Mouse (Mus musculus) stomach, embryonic 15.5 days (tissue): ENCODE data around the gene Snx18. TPM values are rescaled to one million over a fixed set of nuclear protein-coding genes. Genes with fewer than 3 reads are reported as not detected.

Experiments used
- ATAC-seq: fragments of 200-750 bp; cut with Nextera tagmentation; 2 replicates; pipeline ENCODE4 v1.8.0; 2017; ENCODE audit warnings: low read depth, moderate number of reproducible peaks, moderate TSS enrichment; ENCODE audit not compliant: insufficient read depth, low FRiP score
- H3K27ac ChIP-seq: fragments of 300-500 bp; sonication (generic); 2 replicates; pipeline ENCODE4 v1.5.1; 2015; ENCODE audit warnings: mild to moderate bottlenecking, inconsistent platforms
- H3K27me3 ChIP-seq: fragments of 300-500 bp; sonication (generic); replicated peaks from 2 replicates; pipeline ENCODE4 v1.6.1; 2015; ENCODE audit warnings: inconsistent platforms
- H3K36me3 ChIP-seq: fragments of 300-500 bp; sonication (generic); 2 replicates; pipeline ENCODE4 v1.6.1; 2015; ENCODE audit warnings: inconsistent platforms
- H3K4me1 ChIP-seq: fragments of 300-500 bp; sonication (generic); 2 replicates; pipeline ENCODE4 v1.6.1; 2015; ENCODE audit warnings: inconsistent platforms
- H3K4me2 ChIP-seq: fragments of 300-500 bp; sonication (generic); 2 replicates; pipeline ENCODE4 v1.6.1; 2015; ENCODE audit warnings: mild to moderate bottlenecking, inconsistent platforms
- H3K4me3 ChIP-seq: fragments of 300-500 bp; sonication (generic); replicated peaks from 2 replicates; pipeline ENCODE4 v1.5.1; 2015; ENCODE audit warnings: inconsistent platforms
- H3K9ac ChIP-seq: fragments of 300-500 bp; sonication (generic); 2 replicates; pipeline ENCODE4 v1.6.1; 2015; ENCODE audit warnings: inconsistent platforms
- H3K9me3 ChIP-seq: fragments of 300-500 bp; sonication (generic); 2 replicates; pipeline ENCODE4 v1.6.1; 2016; ENCODE audit warnings: inconsistent platforms
- WGBS: fragments of 180-500 bp; shearing (Covaris S2); methylation state at CpG from one replicate; pipeline ENCODE4 v1.1.7; 2015; 5-methylcytosine and 5-hydroxymethylcytosine counted together
- polyA plus RNA-seq: library from polyadenylated mRNA; unstranded; fragments of >200 nt; fragmentation: Nextera tagmentation; extraction: Ambion mirVana; gene quantifications from 2 replicates; pipeline ENCODE4 v1.2.1, GENCODE M21; 2015

Gene Snx18
- polyA plus RNA-seq, 1 experiment from 2014 or later: 22.9 TPM

GRCm38 (mm10) chr13:113614635-113615545 lies 3.5 kb downstream of the Snx18 start:
- Histone ChIP-seq H3K9ac (peak overlapping the region; percentile 24; the same call in 1 of the 2 replicates), H3K27me3 (no peaks in the 10 kb centered on the region), H3K4me3 (peak overlapping the region; percentile 91), H3K4me1 (peaks cover 59% of the 10 kb centered on the region), H3K27ac (peak overlapping the region; percentile 67), H3K4me2 (peak overlapping the region; percentile 86), H3K9me3 (no peaks in the 10 kb centered on the region), H3K36me3 (no peaks in the 10 kb centered on the region)
- ATAC-seq: peak; percentile 59; the same call in 1 of the 2 replicates
- 7% methylated on average over 24 of the region's 24 CpGs for WGBS

GRCm38 (mm10) chr13:113613882-113614281 lies 4.5 kb downstream of the Snx18 start:
- peak overlapping the region; percentile 86 for H3K4me2 ChIP-seq
- ATAC-seq: no peak
- H3K9me3 ChIP-seq: no peaks in the 10 kb centered on the region
- 30% methylated on average over 10 of the region's 10 CpGs for WGBS
- H3K36me3 ChIP-seq: no peaks in the 10 kb centered on the region
- no peak overlapping the region for H3K9ac ChIP-seq
- H3K27me3 ChIP-seq: no peaks in the 10 kb centered on the region
- H3K4me1 ChIP-seq: peaks cover 66% of the 10 kb centered on the region
- no peak overlapping the region; the same call in 1 of the 2 replicates for H3K27ac ChIP-seq
- peak overlapping the region; percentile 91 for H3K4me3 ChIP-seq

- 19% methylated on average over 12 of the region's 12 CpGs for WGBS
- Histone ChIP-seq H3K27me3 (no peaks in the 10 kb centered on the region), H3K4me1 (peaks cover 69% of the 10 kb centered on the region), H3K36me3 (no peaks in the 10 kb centered on the region), H3K4me2 (peak overlapping the region; percentile 86), H3K9ac (no peak overlapping the region), H3K9me3 (no peaks in the 10 kb centered on the region), H3K27ac (no peak overlapping the region), H3K4me3 (peak overlapping the region; percentile 91)
- no peak for ATAC-seq
Measured at GRCm38 (mm10) chr13:113613341-113613740, 5.0 kb downstream of the Snx18 start.

GRCm38 (mm10) chr13:113612141-113612950 lies 6.0 kb downstream of the Snx18 start:
- no peak overlapping the region for H3K9ac ChIP-seq

GRCm38 (mm10) chr13:113610732-113611500 lies 7.4 kb downstream of the Snx18 start:
- Histone ChIP-seq H3K4me1 (peaks cover 65% of the 10 kb centered on the region), H3K36me3 (0 out of 2 replicates have a peak, but pooled peaks cover 3% of the 10 kb centered on the region), H3K4me3 (no peak overlapping the region), H3K27me3 (no peaks in the 10 kb centered on the region), H3K4me2 (0 out of 2 replicates have a peak overlapping the region, but pooled peaks have one; percentile 8), H3K27ac (0 out of 2 replicates have a peak overlapping the region, but pooled peaks have one; percentile 38), H3K9ac (no peak overlapping the region), H3K9me3 (no peaks in the 10 kb centered on the region)
- no peak for ATAC-seq
- WGBS: 64% methylated on average over 13 of the region's 13 CpGs

More at GRCm38 (mm10) chr13:113612141-113612950, 6.0 kb downstream of the Snx18 start:
- H3K36me3 ChIP-seq: no peaks in the 10 kb centered on the region
- H3K4me1 ChIP-seq: peaks cover 75% of the 10 kb centered on the region
- peak overlapping the region; percentile 86 for H3K4me2 ChIP-seq
- H3K9me3 ChIP-seq: no peaks in the 10 kb centered on the region
- 54% methylated on average over 24 of the region's 24 CpGs for WGBS
- 0 out of 2 replicates have a peak overlapping the region, but pooled peaks have one; percentile 91 for H3K4me3 ChIP-seq
- H3K27ac ChIP-seq: 0 out of 2 replicates have a peak overlapping the region, but pooled peaks have one; percentile 6
- ATAC-seq: no peak
- no peaks in the 10 kb centered on the region for H3K27me3 ChIP-seq

GRCm38 (mm10) chr13:113609429-113609828 lies 8.9 kb downstream of the Snx18 start:
- ATAC-seq: no peak

GRCm38 (mm10) chr13:113607821-113608220 lies 10.5 kb downstream of the Snx18 start:
- Histone ChIP-seq H3K4me1 (peaks cover 67% of the 10 kb centered on the region), H3K9me3 (no peaks in the 10 kb centered on the region), H3K27me3 (no peaks in the 10 kb centered on the region), H3K27ac (no peak overlapping the region), H3K4me3 (no peak overlapping the region), H3K9ac (no peak overlapping the region), H3K36me3 (0 out of 2 replicates have a peak, but pooled peaks cover 3% of the 10 kb centered on the region), H3K4me2 (no peak overlapping the region)
- no peak for ATAC-seq
- WGBS: 45% methylated on average over 4 of the region's 4 CpGs

More at GRCm38 (mm10) chr13:113609429-113609828, 8.9 kb downstream of the Snx18 start:
- Histone ChIP-seq H3K36me3 (0 out of 2 replicates have a peak, but pooled peaks cover 3% of the 10 kb centered on the region), H3K4me3 (no peak overlapping the region), H3K27me3 (no peaks in the 10 kb centered on the region), H3K9me3 (no peaks in the 10 kb centered on the region), H3K4me2 (no peak overlapping the region), H3K9ac (no peak overlapping the region), H3K4me1 (peaks cover 68% of the 10 kb centered on the region), H3K27ac (no peak overlapping the region)
- 84% methylated on average over 3 of the region's 3 CpGs for WGBS

- Histone ChIP-seq H3K9me3 (no peaks in the 10 kb centered on the region), H3K4me2 (no peak overlapping the region), H3K27ac (no peak overlapping the region), H3K27me3 (no peaks in the 10 kb centered on the region), H3K4me3 (no peak overlapping the region), H3K9ac (no peak overlapping the region), H3K36me3 (0 out of 2 replicates have a peak, but pooled peaks cover 3% of the 10 kb centered on the region), H3K4me1 (peaks cover 66% of the 10 kb centered on the region)
- no peak for ATAC-seq
- 85% methylated on average over 7 of the region's 7 CpGs for WGBS
Measured at GRCm38 (mm10) chr13:113607371-113607770, 11.0 kb downstream of the Snx18 start.

- WGBS: 74% methylated on average over 18 of the region's 18 CpGs
- H3K4me3 ChIP-seq: no peak overlapping the region
- H3K9me3 ChIP-seq: no peaks in the 10 kb centered on the region
- no peak overlapping the region for H3K27ac ChIP-seq
- no peak overlapping the region for H3K9ac ChIP-seq
- H3K36me3 ChIP-seq: 0 out of 2 replicates have a peak, but pooled peaks cover 3% of the 10 kb centered on the region
- no peak overlapping the region for H3K4me2 ChIP-seq
- ATAC-seq: no peak
- H3K27me3 ChIP-seq: no peaks in the 10 kb centered on the region
- H3K4me1 ChIP-seq: peaks cover 66% of the 10 kb centered on the region
Measured at GRCm38 (mm10) chr13:113606741-113607358, 11.5 kb downstream of the Snx18 start.

GRCm38 (mm10) chr13:113606131-113606530 lies 12.2 kb downstream of the Snx18 start:
- H3K9ac ChIP-seq: no peak overlapping the region
- H3K4me1 ChIP-seq: peaks cover 68% of the 10 kb centered on the region
- H3K36me3 ChIP-seq: 0 out of 2 replicates have a peak, but pooled peaks cover 3% of the 10 kb centered on the region
- H3K4me3 ChIP-seq: no peak overlapping the region
- no peak overlapping the region for H3K27ac ChIP-seq
- H3K27me3 ChIP-seq: no peaks in the 10 kb centered on the region
- H3K4me2 ChIP-seq: no peak overlapping the region
- 85% methylated on average over 14 of the region's 14 CpGs for WGBS
- no peaks in the 10 kb centered on the region for H3K9me3 ChIP-seq
- ATAC-seq: no peak
